Mouse (Mus musculus) kidney, postnatal 0 days (tissue): ENCODE results near the gene Cdkal1. TPM values are rescaled to one million over a fixed set of nuclear protein-coding genes. Genes with fewer than 3 reads are reported as not detected.

Experiments
- ATAC-seq: fragments of 200-750 bp; cut with Nextera tagmentation; replicated peaks from 2 replicates; pipeline ENCODE4 v1.8.0; 2017; ENCODE audit warnings: low read depth, moderate number of reproducible peaks, moderate TSS enrichment, moderate library complexity; ENCODE audit not compliant: low FRiP score
- DNase-seq: peaks from one replicate; pipeline ENCODE4 v3.0.0-alpha.2; 2016; ENCODE audit warnings: low spot score
- H3K27ac ChIP-seq: fragments of 300-500 bp; sonication (generic); 2 replicates; pipeline ENCODE4 v1.5.1; 2014; ENCODE audit warnings: mild to moderate bottlenecking
- H3K27me3 ChIP-seq: fragments of 300-500 bp; sonication (generic); 2 replicates; pipeline ENCODE4 v1.6.1; 2014; ENCODE audit warnings: low read length, mixed read lengths; ENCODE audit not compliant: insufficient read depth
- H3K36me3 ChIP-seq: fragments of 300-500 bp; sonication (generic); 2 replicates; pipeline ENCODE4 v1.6.1; 2014; ENCODE audit warnings: low read length, mixed read lengths; ENCODE audit not compliant: insufficient read depth
- H3K4me1 ChIP-seq: fragments of 300-500 bp; sonication (generic); replicated peaks from 2 replicates; pipeline ENCODE4 v1.6.1; 2014; ENCODE audit warnings: antibody characterized with exemption, low read length, mixed read lengths; ENCODE audit not compliant: insufficient read depth
- H3K4me2 ChIP-seq: fragments of 300-500 bp; sonication (generic); 2 replicates; pipeline ENCODE4 v1.6.1; 2014; ENCODE audit warnings: mild to moderate bottlenecking, low read length, moderate library complexity, mixed read lengths
- H3K4me3 ChIP-seq: fragments of 300-500 bp; sonication (generic); replicated peaks from 2 replicates; pipeline ENCODE4 v1.5.1; 2014; ENCODE audit warnings: low read depth, low read length
- H3K9ac ChIP-seq: fragments of 300-500 bp; sonication (generic); 2 replicates; pipeline ENCODE4 v1.6.1; 2014; ENCODE audit warnings: low read depth, low read length
- H3K9me3 ChIP-seq: fragments of 300-500 bp; sonication (generic); replicated peaks from 2 replicates; pipeline ENCODE4 v1.6.1; 2016; ENCODE audit warnings: low read length, inconsistent platforms, mixed read lengths
- CTCF ChIP-seq: IDR thresholded peaks from 2 replicates; pipeline ENCODE4 v1.5.1; 2016; ENCODE audit warnings: antibody characterized with exemption, low read depth, mild to moderate bottlenecking, moderate library complexity
- WGBS: fragments of 180-500 bp; shearing (Covaris S2); extraction: QIAGEN DNeasy Blood & Tissue Kit; methylation state at CpG from one replicate; pipeline ENCODE4 v1.1.7; 2014; 5-methylcytosine and 5-hydroxymethylcytosine counted together
- polyA plus RNA-seq: library from polyadenylated mRNA; unstranded; fragments of >200 nt; fragmentation: Nextera tagmentation; extraction: Ambion mirVana; gene quantifications from 2 replicates; pipeline ENCODE4 v1.2.1, GENCODE M21; 2015

Cdkal1 gene
- polyA plus RNA-seq, 1 experiment from 2014 or later, result 30.1 TPM

GRCm38 (mm10) chr13:29476421-29476820 is 379.1 kb downstream of the Cdkal1 start:
- Histone ChIP-seq H3K27ac (peak overlapping the region; percentile 42; the same call in 1 of the 2 replicates), H3K36me3 (no peaks in the 10 kb centered on the region), H3K4me3 (no peak overlapping the region), H3K4me1 (no peaks in the 10 kb centered on the region), H3K9ac (no peak overlapping the region), H3K27me3 (no peaks in the 10 kb centered on the region), H3K9me3 (no peaks in the 10 kb centered on the region), H3K4me2 (no peak overlapping the region)
- 47% methylated on average over 4 of the region's 4 CpGs for WGBS
- TF ChIP-seq CTCF, result no peak
- DNase-seq (peak; percentile 10), ATAC-seq (no peak)

- WGBS, result 89% methylated on average over 9 of the region's 9 CpGs
- Histone ChIP-seq H3K4me1 (no peaks in the 10 kb centered on the region), H3K36me3 (no peaks in the 10 kb centered on the region), H3K27me3 (no peaks in the 10 kb centered on the region), H3K4me3 (no peak overlapping the region), H3K9me3 (no peaks in the 10 kb centered on the region), H3K4me2 (no peak overlapping the region), H3K9ac (no peak overlapping the region), H3K27ac (no peak overlapping the region)
- DNase-seq (no peak), ATAC-seq (no peak)
- TF ChIP-seq CTCF, result no peak
Measured at GRCm38 (mm10) chr13:29474301-29474700, 381.2 kb downstream of the Cdkal1 start.

GRCm38 (mm10) chr13:29473779-29474178 is 381.7 kb downstream of the Cdkal1 start:
- Histone ChIP-seq H3K9ac (no peak overlapping the region), H3K4me3 (no peak overlapping the region), H3K4me1 (no peaks in the 10 kb centered on the region), H3K36me3 (no peaks in the 10 kb centered on the region), H3K9me3 (no peaks in the 10 kb centered on the region), H3K27me3 (no peaks in the 10 kb centered on the region), H3K27ac (no peak overlapping the region), H3K4me2 (no peak overlapping the region)
- no peak for ATAC-seq
- DNase-seq, result no peak
- TF ChIP-seq CTCF, result no peak
- 95% methylated on average over 1 of the region's 1 CpGs for WGBS

- peak; percentile 6 for DNase-seq
- ATAC-seq, result no peak
- Histone ChIP-seq H3K4me1 (no peaks in the 10 kb centered on the region), H3K27ac (no peak overlapping the region), H3K36me3 (no peaks in the 10 kb centered on the region), H3K27me3 (no peaks in the 10 kb centered on the region), H3K9me3 (no peaks in the 10 kb centered on the region), H3K4me2 (no peak overlapping the region), H3K4me3 (no peak overlapping the region), H3K9ac (no peak overlapping the region)
- 58% methylated on average over 6 of the region's 6 CpGs for WGBS
- TF ChIP-seq CTCF, result no peak
Measured at GRCm38 (mm10) chr13:29462271-29462670, 393.2 kb downstream of the Cdkal1 start.

GRCm38 (mm10) chr13:29460741-29461140 is 394.7 kb downstream of the Cdkal1 start:
- H3K4me1 ChIP-seq, result no peaks in the 10 kb centered on the region
- no peaks in the 10 kb centered on the region for H3K27me3 ChIP-seq
- no peak overlapping the region for H3K27ac ChIP-seq
- H3K36me3 ChIP-seq, result no peaks in the 10 kb centered on the region
- DNase-seq (no peak), ATAC-seq (no peak)
- WGBS, result 29% methylated on average over 5 of the region's 5 CpGs
- H3K4me3 ChIP-seq, result no peak overlapping the region
- no peak overlapping the region for H3K4me2 ChIP-seq
- no peak for TF ChIP-seq CTCF
- H3K9me3 ChIP-seq, result no peaks in the 10 kb centered on the region
- H3K9ac ChIP-seq, result no peak overlapping the region

- DNase-seq, result no peak
- WGBS, result 38% methylated on average over 1 of the region's 1 CpGs
- Histone ChIP-seq H3K36me3 (no peaks in the 10 kb centered on the region), H3K4me2 (no peak overlapping the region), H3K4me3 (no peak overlapping the region), H3K9me3 (no peaks in the 10 kb centered on the region), H3K4me1 (no peaks in the 10 kb centered on the region), H3K27ac (no peak overlapping the region), H3K27me3 (no peaks in the 10 kb centered on the region), H3K9ac (no peak overlapping the region)
- no peak for ATAC-seq
- no peak for TF ChIP-seq CTCF
Measured at GRCm38 (mm10) chr13:29458385-29458784, 397.1 kb downstream of the Cdkal1 start.

- ATAC-seq, result no peak
- no peak for DNase-seq
- Histone ChIP-seq H3K36me3 (no peaks in the 10 kb centered on the region), H3K9me3 (no peaks in the 10 kb centered on the region), H3K27ac (no peak overlapping the region), H3K9ac (no peak overlapping the region), H3K4me1 (no peaks in the 10 kb centered on the region), H3K4me2 (no peak overlapping the region), H3K27me3 (no peaks in the 10 kb centered on the region), H3K4me3 (no peak overlapping the region)
- TF ChIP-seq CTCF, result no peak
- WGBS, result 81% methylated on average over 2 of the region's 2 CpGs
Measured at GRCm38 (mm10) chr13:29437067-29437466, 418.4 kb downstream of the Cdkal1 start.
